ENCODE assay signal across 10 mouse cellular contexts in genomic region chr5:89010116-89010515, GRCm38 (mm10).
"Had no signal": no experiment of that assay in that cellular context is flagged by ENCODE, and none has a peak within 500 bp of the region (broad histone marks: within the 10 kb centered on the region; RNA-seq: fewer than 3 reads in every experiment).

No protein-coding gene starts in this region.

- H3K4me1 ChIP-seq: limb, embryonic 15.5 days; liver, embryonic 12.5 days; lung, embryonic 15.5 days; midbrain, embryonic 13.5 days had no signal

- H3K4me2 ChIP-seq: limb, embryonic 15.5 days; liver, embryonic 12.5 days; lung, embryonic 15.5 days; midbrain, embryonic 13.5 days had no signal

- H3K4me3 ChIP-seq: limb, embryonic 15.5 days; liver, embryonic 12.5 days; lung, embryonic 15.5 days; midbrain, embryonic 13.5 days had no signal

- H3K27ac ChIP-seq: limb, embryonic 15.5 days; liver, embryonic 12.5 days; lung, embryonic 15.5 days; midbrain, embryonic 13.5 days had no signal

- H3K9me3 ChIP-seq: limb, embryonic 15.5 days; liver, embryonic 12.5 days; lung, embryonic 15.5 days; midbrain, embryonic 13.5 days had no signal

- H3K36me3 ChIP-seq: limb, embryonic 15.5 days; liver, embryonic 12.5 days; lung, embryonic 15.5 days; midbrain, embryonic 13.5 days had no signal

- ATAC-seq: liver, embryonic 12.5 days; midbrain, embryonic 13.5 days had no signal

- H3K9ac ChIP-seq: limb, embryonic 15.5 days; liver, embryonic 12.5 days; lung, embryonic 15.5 days; midbrain, embryonic 13.5 days had no signal

- DNase-seq: kidney, adult 2 months; kidney, postnatal 10 days; layer of hippocampus, adult 9-11 months; right cerebral cortex, adult 18-20 months; right cerebral cortex, postnatal 25 days; thymus, postnatal 36 days had no signal

- H3K27me3 ChIP-seq: limb, embryonic 15.5 days; liver, embryonic 12.5 days; lung, embryonic 15.5 days; midbrain, embryonic 13.5 days had no signal
